Mouse (Mus musculus) frontal cortex, postnatal 14 days (tissue): ENCODE measurements around the gene Il17c.

Experiments
- DNase-seq, 2 experiments: peaks; one replicate each; pipeline ENCODE4 v3.0.0; 2022; ENCODE audit warnings: low spot score in 2 of 2

Il17c gene

DNA sequence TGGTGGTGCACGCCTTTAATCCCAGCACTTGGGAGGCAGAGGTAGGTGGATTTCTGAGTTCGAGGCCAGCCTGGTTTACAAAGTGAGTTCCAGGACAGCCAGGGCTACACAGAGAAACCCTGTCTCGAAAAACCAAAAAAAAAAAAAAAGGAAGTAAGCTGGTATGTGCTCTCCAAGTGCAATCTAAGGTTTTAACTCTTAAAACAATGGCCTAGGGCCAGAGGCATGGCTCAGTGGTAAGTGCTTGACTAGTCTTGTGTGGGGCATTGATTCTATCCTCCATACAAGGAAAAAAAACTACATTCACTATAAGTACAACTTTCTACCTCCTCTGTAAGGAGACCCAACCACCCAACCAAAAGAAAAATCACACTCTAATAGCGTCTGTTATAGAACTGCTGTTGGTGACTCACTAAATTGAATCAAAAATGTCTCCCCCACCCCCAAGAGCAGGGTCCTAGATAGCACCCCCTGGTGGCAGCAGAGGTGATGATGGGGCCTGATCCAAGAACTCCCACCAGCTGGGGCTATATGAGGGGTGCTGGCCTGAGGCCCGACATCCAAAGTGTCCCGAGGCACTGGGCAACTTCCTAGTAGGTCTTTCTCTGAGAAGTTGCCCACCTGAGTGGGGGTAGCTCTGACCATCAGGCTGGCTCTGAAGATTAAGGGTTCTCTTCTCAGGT is 37.5 kb downstream of the Il17c start:
- DNase-seq = no peak

DNA sequence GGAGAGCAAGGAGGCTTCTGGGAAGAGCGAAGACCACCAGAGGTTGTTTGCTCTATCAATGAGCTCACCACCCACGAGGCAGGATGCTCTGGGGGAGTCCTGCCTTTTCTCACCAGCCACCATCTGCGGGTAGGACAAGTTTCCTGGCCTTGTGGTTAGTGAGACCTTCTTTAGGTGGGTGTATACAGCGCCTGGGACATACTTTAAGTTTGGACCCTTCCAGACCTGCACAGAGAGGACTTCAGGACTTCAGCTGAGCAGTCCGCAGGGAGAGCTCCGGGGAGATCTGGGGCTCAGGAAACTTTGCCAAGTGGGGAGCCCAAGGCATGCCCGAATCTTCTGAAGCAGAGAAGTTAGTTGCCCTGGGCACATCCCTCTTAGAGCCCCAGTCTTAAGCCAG is 38.2 kb downstream of the Il17c start:
- DNase-seq = no peak

DNA sequence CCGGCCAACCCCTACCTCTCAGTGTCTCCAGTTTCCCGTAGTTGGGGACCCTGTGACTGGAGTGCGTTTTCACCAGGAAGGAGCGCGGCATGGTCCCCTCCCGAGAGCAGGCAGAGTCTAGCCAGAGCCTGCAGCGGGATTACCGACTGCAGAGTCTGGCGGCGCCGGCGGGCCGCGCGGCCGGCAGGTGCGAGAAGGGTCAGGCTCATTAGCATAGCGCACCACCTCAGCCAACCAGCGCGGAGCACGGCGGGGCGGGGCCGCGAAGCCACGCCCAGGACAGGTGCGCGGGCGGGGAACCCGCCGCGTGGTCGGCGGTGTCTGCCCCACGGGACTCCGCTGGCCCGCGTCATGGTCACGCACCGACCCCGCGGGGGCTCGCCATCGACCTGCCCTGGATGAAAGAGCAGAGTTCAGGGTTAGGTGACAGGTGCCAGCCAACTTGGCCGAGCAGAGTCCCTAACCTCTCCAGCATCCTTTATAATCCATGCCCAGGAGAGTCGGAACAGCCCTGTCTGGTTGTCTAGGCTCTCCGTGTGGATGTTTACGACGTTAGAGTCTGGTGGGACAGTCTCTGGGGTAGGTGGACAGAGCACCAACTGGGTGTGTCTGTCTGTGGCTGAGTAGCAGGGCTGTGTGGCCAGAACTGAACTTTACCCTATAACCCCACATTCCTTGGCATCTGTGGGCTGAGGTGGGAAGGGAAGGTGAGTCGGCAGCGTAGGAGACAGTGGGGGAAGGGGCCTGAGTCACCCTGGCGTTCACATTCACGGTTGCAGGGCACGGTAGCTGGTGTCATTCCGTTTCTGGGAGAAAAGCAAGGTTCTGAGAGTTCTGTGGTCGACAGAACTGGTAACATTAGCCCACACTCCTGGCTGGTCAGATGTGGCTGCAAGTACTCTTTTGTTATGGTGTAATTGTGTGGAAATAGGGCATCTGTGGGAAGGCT is 39.0 kb downstream of the Il17c start, which contains the start of gene Snai3:
TSS of gene Snai3 (minus strand) at position 210 of the 949 bp plus-strand sequence.
- no peak for DNase-seq

DNA sequence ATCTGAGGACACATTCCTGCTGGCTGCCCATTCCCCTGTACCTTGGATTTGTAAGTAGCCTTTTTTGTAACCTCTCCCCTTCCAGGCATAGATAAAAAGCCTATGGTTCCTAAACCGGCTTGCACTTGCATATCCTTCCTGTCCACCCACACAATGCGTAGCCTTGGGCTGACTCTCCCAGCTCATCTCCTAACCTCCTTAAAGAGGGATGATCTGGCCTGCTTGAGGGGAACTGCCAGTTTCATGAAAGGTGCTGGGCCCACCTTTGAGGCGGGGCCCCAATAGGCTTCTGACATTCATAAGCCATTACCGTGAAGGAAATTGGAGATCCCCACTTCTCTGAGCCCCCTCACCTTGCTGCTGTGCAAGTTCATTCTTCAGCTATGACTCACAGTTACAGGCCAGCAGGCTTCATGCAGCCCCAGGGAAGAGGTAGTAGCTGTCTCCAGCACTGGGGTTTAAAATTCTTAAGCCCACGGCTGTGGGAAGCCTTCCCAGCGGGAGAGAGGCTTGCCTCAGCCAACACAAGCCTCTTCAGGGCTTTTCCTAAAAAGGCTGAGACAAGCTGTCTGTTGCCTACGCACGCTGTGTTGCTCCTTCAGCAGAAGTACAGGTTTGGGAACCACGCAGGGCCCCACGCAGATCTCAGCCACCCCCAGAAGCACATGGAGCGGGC is 39.8 kb downstream of the Il17c start:
- peak in 1 of 2 experiments; percentile 39 for DNase-seq

DNA sequence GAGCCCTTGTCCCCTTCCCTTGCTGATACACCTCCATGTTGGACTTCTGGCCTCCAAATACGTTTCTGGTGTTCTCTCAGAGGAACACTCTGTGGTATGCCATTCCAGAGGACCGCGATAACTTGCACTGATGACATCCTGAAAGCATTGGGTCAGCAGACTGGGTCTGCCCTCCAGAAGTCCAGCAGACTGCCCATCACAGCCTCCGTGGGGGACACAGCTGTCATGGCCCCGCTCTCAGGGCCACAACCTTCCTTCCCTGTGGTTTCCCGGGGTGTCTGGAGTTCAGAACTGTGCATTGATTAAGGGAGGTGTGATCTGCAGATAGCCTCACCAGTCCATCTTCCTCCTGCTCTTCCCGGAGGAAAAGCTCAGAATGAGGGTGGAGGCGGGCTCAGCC is 40.7 kb downstream of the Il17c start:
- no peak for DNase-seq

DNA sequence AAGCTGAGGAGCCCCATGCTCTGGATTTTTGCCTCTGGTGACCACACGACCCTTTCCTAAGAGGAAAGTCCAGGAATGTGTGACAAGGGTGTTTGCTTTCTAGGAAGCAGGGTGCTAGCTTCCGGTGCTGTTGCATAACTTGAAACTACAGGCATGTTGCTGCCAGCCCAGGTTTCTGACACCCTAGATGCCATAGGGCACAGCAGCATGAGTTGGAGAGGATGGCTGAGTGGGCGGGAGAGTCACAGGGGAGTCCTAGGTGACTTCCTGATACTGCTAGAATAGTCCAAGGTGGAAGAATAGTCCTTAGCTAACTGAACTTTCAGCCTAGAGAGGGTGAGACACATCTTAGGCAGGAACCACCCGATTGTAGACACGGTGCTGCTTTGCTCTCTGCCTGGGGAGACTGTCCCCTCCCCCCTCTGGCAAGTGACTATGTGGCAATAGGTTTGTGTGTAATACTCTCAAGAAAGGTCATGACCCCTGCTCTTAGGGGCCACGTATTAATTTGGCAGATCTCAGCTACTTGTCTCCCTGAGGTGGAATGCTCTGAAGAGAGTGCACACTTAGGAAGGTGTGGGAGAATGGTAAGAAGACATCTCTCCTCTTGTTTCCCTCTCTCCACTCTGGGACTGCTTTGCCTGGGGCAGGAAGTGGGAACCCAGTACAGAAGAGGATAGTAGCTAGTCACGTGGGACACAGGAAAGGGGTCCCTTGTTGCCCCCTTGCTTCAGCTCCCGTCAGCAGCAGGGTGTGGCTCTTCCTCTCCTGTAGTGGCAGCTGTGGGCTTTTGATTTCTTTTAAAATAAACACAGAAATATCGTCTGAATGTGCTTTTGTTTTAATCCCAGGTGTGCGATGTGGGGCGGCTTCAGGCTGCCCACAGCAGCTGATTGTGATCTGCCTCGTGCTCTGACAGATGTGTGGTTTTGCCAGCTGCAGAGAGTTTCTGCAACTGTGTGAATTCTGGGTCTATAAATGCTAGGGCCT is 42.1 kb downstream of the Il17c start:
- DNase-seq = no peak

DNA sequence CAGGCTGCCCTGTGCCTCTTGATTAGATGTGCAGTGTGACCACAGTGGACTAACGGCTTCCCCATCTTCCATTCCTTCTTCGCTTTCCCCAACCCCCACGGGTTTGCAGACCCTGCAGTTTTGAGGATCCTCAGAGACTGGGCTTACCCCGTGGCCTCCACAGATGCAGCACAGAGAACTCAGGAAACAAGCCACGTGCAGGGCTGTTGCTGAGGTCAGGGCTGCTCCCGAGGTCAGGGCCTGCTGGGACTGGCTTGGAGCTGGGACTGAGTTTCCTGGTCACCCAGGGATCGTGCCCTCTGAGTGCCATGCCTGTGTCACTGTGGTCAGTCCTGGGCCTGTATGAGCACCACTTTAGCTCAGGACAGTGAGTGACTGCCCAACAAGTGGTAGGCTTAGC is 43.2 kb downstream of the Il17c start:
- no peak for DNase-seq

DNA sequence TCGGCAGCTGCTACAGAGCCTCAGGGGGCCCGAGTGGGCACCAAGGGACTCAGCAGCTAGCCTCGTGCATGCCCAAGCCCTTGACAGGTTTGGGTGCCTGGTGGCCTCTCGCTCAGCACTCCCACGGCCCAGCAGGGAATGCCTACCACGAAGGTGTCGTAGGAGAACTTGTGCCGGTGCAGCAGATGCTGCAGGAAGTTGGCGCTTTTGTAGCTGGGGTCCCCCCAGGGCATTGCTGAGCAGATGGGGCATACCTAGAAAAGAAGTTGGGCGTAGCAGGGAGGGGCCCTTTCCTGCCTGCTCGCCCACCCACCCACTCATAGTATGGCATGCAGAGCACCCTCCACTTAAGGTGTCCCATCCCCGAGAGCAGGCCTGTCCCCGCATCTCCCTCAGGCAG is 46.0 kb downstream of the Il17c start:
- no peak for DNase-seq

DNA sequence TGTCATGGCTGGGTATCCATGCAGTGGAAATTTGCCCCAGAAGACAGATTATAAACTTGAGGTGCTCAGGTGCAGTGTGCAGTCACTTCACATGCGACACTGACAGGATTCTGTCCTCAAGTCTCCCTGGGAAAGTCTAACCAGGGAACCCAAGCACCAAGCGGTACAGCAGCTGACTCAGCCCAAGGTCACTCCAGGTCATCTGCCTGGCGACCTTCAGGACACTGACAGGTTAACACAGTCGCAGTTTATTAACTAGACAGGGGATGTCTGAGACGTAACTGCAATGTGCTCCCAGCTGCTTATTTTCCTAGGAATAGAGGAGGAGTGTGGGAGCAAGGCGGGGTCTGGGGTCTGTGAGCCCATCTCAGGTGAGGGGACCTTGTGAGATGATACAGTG is 47.6 kb downstream of the Il17c start:
- DNase-seq = no peak

DNA sequence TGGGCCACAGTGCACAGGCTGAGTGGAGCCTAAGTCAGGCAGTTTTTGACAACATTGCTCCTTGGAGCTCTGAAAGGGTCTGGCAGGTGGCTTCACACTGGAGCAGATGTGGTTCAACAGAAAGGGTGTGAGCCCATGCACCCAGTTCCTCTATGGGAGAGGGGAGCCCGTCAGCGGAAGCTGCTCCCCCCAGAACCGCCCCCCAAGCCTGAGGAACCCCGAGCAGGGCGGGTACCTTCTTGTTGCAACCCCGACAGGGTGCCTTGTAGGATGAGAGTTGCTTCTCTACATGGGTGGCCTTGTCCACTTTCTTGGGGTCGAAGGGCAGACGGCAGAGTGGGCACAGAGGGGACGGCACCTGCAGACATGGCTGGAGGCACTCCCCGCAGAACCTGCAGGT is 48.1 kb downstream of the Il17c start:
- no peak for DNase-seq

DNA sequence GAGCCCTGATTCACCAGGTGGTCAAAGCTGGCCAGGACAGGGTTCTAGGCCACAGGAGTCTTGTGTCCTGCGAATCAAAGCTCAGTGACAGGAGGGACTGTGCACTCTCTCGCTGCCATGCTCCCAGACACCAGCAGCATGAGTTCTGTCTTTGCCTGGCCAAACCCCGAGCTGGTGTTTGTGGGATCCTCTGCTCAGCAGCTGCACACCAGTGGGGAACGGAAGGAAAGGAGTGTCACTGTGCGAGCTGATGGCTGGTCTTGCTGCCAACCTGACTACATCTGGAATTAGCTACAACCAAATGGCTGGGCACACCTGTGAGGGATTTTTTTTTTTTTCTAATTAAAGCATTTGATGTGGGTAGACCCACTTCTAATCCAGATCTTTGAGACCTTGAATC is 48.9 kb downstream of the Il17c start:
- no peak for DNase-seq
